Mouse (Mus musculus) embryo, embryonic 11.5 days (tissue): Measurements from ENCODE around the gene Iqch.
A peak's percentile ranks its signal among the peaks of the same experiment; 100 is the strongest.
"Not testable (repeated sequence)": the region's sequence is repeated elsewhere in the genome, so short reads cannot be mapped to it uniquely, and the experiment has no call there.

Experiments used
- DNase-seq: peaks from one replicate; pipeline ENCODE4 v3.0.0-alpha.2; 2012; ENCODE audit warnings: low read depth, low spot score

The Iqch gene

GRCm38 (mm10) chr9:63568314-63568713 lies 34.0 kb downstream of the Iqch start:
- DNase-seq: no peak

- DNase-seq: no peak
Observed at GRCm38 (mm10) chr9:63563436-63563835, 38.9 kb downstream of the Iqch start.

- DNase-seq: no peak
Observed at GRCm38 (mm10) chr9:63561931-63562330, 40.4 kb downstream of the Iqch start.

GRCm38 (mm10) chr9:63556933-63557332 lies 45.4 kb downstream of the Iqch start:
- DNase-seq: no peak

DNA sequence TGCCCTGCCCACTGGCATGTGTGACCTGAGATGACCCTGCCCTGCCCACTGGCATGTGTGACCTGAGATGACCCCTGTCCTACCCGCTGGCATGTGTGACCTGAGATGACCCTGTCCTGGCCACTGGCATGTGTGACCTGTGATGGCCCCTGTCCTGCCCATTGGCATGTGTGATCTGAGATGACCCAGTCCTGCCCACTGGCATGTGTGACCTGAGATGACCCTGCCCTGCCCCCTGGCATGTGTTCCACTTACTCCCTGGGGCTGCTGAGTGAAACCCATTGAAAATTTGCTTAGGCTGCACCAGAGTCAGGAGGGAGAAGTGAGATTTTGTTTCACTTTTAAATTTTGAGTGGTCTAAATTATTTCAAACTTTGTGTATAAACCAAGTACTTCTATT lies 46.0 kb downstream of the Iqch start:
- DNase-seq: no peak

GRCm38 (mm10) chr9:63555460-63555990 lies 46.8 kb downstream of the Iqch start:
- no peak for DNase-seq

DNA sequence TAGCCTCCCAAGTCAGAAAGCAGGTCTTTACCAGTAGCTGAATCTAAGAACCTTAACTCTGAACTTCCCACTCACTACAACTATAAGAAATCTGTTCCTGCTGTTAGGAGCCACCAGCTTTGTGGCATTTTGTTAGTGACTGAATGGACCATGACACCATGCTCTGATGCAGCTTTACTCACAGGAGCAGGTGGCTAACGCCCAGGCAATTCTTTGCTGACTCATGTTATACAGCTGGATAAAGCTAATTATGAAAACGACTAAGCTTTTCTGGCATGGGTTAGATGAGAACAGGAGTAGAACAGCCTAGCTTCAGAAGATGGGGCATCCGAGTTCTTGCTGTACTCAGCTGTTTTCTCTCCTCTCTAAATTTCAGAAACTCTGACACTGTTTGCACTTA lies 48.7 kb downstream of the Iqch start:
- no peak for DNase-seq

DNA sequence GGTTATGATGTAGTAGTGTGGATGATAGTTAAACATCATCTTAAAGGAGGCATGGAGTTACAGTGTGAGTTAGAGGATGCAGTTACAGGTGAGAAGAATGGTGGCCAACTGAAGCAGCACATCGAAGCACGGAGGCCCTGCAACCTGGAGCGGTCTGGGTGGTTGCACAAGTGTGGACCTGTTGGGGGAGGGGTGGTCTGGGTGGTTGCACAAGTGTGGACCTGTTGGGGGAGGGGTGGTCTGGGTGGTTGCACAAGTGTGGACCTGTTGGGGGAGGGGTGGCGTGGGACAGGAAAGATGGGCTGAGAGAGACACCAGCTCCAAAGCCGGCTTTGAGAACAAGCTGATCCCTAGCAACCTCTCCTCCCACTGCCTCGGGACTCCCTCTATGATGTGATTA lies 51.6 kb downstream of the Iqch start:
- DNase-seq: not testable (repeated sequence)

DNA sequence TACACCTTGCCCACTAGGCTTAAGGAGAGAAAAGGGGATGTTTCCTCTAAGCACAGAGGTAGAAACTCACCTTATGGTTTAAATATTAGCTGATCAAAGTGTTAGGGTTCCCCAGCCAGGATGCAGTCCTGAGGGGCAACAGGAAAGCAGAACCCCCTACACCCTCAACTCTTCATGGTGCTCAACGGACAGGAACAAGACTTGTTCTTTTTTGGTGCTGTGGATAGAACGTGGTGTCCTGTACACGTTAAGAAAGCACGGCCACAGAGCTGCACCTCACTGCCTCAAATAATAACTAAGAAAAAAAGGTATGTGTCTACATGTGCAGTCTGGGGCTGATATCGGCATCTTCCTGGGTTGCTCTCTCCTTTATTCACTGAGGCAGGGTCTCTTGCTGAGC lies 53.3 kb downstream of the Iqch start:
- no peak for DNase-seq

DNA sequence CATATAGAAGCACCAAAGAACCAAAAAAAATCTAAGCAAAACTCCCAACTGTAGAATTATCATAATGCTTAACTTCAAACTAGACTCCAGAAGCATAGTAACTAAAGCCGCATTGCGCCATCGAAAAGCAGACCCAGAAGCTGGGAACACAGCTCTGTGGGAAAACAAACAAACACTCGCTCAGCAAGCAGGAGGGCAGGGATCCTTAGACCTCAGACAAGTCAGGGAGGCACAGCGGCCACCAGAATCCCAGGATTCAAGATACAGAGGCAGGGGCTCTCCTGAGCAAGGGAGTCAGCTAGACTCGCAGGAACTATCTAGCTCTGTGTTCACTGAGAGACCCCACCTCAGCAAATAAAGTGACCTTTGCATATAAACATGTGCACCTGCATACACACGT lies 60.4 kb downstream of the Iqch start:
- DNase-seq: no peak

DNA sequence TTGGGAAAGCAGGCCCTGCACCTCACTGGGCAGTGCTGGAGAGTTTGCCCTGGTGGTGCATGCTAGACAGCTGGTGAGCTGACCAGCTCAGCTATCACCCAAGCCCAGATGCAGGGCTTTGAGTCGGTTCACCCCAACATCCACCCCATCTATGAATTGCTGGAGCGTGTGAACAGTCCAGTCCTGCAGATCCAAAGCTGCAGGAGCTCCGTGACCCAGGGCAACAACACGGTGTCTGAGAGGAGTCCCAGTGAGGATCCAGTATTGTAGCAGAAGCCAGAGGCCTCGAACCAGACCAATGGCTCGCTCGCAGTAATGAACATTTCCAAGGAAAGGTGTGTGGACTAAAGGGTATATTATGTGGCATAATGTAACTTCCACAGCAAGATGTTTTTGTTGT lies 61.0 kb downstream of the Iqch start:
- DNase-seq: no peak

DNA sequence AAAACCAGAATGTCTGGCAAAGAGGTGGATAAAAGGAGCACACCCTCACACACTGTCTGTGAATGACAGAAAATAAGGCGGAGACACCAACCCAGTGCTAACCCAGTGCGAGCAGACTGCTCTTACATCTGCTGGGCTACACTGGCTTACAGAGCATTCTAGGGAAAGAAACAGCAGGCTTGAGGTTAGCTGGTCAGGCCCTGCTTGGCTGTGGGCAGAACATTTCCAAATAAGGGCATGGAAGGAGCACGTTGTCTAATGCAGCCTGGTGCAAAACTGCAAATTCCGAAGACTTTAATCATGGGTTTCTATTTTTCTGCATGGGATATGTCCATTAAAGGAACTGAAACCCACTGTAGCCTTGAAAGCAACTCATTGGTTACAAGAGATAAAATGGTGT lies 64.8 kb downstream of the Iqch start:
- DNase-seq: no peak

DNA sequence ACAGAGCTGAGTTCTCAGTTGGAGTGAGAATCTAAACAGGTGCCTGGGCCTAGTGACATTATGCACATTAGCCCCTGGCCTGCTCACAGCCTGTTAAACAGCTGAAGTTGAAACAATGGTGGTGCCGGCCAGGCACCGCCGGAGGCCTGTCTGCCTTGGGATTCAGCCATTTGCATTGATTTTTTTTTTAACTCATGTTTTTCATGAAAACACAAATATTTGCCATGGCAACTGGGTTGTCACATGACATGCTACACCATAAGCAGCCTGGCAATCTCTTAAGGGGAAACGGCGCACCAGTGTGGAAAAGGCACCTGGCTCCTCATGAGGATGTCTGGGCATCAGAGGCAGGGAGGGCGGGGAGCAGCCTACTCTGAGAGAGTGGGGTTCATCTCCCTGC lies 67.3 kb downstream of the Iqch start:
- DNase-seq: peak; percentile 13

- DNase-seq: peak; percentile 20
Observed at GRCm38 (mm10) chr9:63534371-63534780, 67.9 kb downstream of the Iqch start.

- no peak for DNase-seq
Observed at GRCm38 (mm10) chr9:63532966-63533711, 69.2 kb downstream of the Iqch start.

DNA sequence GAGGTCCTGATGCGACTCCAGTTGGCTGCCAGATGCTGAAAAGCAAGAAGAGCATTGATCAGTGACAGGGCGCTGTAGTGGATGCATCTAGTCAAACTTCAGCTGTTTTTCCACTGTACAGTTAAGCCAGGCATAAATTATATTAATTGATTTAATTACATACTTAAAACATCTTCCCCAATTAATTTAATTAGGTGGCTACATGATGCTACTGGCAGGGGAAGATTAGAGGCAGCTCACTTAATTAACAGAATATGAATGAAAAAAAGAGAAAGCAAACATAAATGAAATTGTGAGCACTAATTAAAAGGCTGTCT lies 78.4 kb downstream of the Iqch start:
- DNase-seq: no peak

GRCm38 (mm10) chr9:63523251-63523936 lies 78.9 kb downstream of the Iqch start:
- DNase-seq: no peak

GRCm38 (mm10) chr9:63512851-63513250 lies 89.4 kb downstream of the Iqch start:
- no peak for DNase-seq

DNA sequence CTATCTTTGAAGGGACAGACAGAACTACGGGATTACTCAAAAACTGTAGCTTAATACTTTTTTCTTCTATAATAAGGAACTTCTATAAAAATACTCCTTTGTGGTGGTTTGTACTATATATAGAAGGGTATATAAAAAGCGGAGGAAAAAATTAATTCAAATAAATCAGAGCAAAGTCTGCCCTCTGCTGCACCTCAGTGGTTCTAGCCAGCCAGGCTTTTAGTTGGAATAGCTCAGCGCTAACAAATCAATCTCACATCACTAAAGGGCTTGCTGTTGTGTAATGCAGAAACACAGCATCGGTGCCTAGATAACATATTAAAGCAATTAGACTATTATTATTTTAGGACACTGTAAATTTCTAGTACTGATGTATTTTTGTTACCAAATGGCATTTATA lies 91.3 kb downstream of the Iqch start:
- no peak for DNase-seq

GRCm38 (mm10) chr9:63507110-63507509 lies 95.2 kb downstream of the Iqch start:
- DNase-seq: no peak

DNA sequence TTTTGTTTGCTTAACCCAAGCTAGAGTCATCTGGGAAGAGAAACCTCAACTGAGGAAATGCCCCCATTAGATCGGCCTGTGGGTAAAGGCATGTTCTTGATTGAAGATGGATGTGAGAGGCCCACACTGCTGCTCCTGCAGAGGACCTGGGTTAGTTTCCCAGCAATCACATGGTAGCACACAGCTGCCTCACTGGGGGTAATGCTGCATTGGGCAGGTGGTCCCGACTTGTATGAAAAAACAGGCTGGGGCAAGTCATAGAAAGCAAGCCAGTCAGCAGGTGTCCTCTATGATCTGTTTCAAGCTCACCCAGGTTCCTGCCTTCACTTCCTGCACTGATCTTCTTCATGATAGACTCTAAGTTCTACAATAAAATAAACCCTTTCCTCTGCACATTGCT lies 98.4 kb downstream of the Iqch start:
- DNase-seq: no peak

- no peak for DNase-seq
Observed at GRCm38 (mm10) chr9:63501516-63501915, 100.8 kb downstream of the Iqch start.

DNA sequence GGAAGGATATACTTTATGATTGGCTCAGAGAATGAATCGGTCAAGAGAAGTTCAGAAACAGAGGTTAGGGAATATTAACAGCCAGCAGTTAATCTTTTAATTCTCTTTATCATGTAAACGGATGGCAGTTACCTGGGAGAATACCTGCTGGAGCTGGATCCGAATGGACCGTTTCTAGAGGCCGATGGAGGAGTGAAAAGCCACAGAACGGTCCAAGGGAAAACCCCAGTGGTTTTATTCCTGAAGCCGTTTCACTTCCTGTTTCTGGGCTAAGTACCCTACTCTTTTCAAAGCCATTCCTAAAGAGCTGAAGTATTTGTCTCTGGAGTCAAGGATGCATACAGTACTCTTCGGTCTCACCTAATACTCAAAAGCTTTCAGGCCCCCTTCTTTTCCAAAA lies 102.4 kb downstream of the Iqch start:
- no peak for DNase-seq
